Mouse (Mus musculus) testis, adult 2 months (tissue): ENCODE data around the gene Npy4r.

Source experiments
- CTCF ChIP-seq: fragments of 200-500 bp; IDR thresholded peaks from 2 replicates; pipeline ENCODE4 v1.5.1; 2012; ENCODE audit warnings: low read depth, mild to moderate bottlenecking, inconsistent platforms, low read length, moderate library complexity; ENCODE audit not compliant: control insufficient read depth, insufficient read depth, insufficient replicate concordance
- POLR2A ChIP-seq: fragments of 200-500 bp; IDR thresholded peaks from 2 replicates; pipeline ENCODE4 v1.6.1; 2012; ENCODE audit warnings: low read depth, mild to moderate bottlenecking, inconsistent platforms, low read length, moderate library complexity; ENCODE audit not compliant: control insufficient read depth

DNA sequence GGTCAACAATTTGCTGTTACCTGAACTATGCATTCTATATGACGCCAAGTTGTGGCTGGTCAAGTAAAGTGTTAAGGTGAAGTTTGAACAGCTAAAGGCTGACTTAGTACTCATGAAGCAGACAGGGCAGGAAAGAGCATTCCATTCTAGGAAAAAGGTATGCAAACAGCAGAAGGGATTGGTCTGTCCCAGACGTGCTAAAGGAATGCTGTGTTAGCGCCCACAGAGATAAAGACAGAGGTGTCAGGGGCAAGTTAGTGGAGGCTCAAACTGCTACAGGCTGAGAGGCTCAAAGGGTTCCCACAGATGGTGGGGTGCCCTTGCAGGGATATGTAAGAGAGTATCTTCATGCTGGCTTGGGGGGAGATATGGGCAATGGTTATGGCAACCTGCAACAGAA lies 48.4 kb downstream of the Npy4r start:
- TF ChIP-seq POLR2A (no peak), CTCF (no peak)
